Mouse (Mus musculus) limb, embryonic 11.5 days (tissue): ENCODE results near the gene Rps16. TPM values are rescaled to one million over a fixed set of nuclear protein-coding genes. Genes with fewer than 3 reads are reported as not detected.

Experiments used
- ATAC-seq: fragments of 200-750 bp; cut with Nextera tagmentation; 2 replicates; pipeline ENCODE4 v1.8.0; 2017; ENCODE audit warnings: low read depth; ENCODE audit not compliant: insufficient number of reproducible peaks, low FRiP score, low TSS enrichment
- DNase-seq: peaks from one replicate; pipeline ENCODE4 v3.0.0-alpha.2; 2015; ENCODE audit warnings: low spot score
- H3K27ac ChIP-seq: fragments of 300-500 bp; sonication (generic); replicated peaks from 2 replicates; pipeline ENCODE4 v1.5.1; 2014; ENCODE audit warnings: low read depth, mild to moderate bottlenecking, low read length
- H3K27me3 ChIP-seq: fragments of 300-500 bp; sonication (generic); 2 replicates; pipeline ENCODE4 v1.6.1; 2014; ENCODE audit warnings: mild to moderate bottlenecking, low read length, mixed read lengths; ENCODE audit not compliant: control insufficient read depth, insufficient read depth
- H3K36me3 ChIP-seq: fragments of 300-500 bp; sonication (generic); 2 replicates; pipeline ENCODE4 v1.6.1; 2014; ENCODE audit warnings: mild to moderate bottlenecking, low read length, moderate library complexity, mixed read lengths; ENCODE audit not compliant: control insufficient read depth, insufficient read depth
- H3K4me1 ChIP-seq: fragments of 300-500 bp; sonication (generic); 2 replicates; pipeline ENCODE4 v1.6.1; 2014; ENCODE audit warnings: low read length, mixed read lengths; ENCODE audit not compliant: control insufficient read depth, insufficient read depth
- H3K4me2 ChIP-seq: fragments of 300-500 bp; sonication (generic); 2 replicates; pipeline ENCODE4 v1.6.1; 2014; ENCODE audit warnings: low read depth, mild to moderate bottlenecking, moderate library complexity; ENCODE audit not compliant: severe bottlenecking
- H3K4me3 ChIP-seq: fragments of 300-500 bp; sonication (generic); 2 replicates; pipeline ENCODE4 v1.5.1; 2014; ENCODE audit warnings: low read depth, low read length
- H3K9ac ChIP-seq: fragments of 300-500 bp; sonication (generic); 2 replicates; pipeline ENCODE4 v1.6.1; 2014; ENCODE audit warnings: mild to moderate bottlenecking, low read length
- H3K9me3 ChIP-seq: fragments of 300-500 bp; sonication (generic); 2 replicates; pipeline ENCODE4 v1.6.1; 2016; ENCODE audit warnings: low read length; ENCODE audit not compliant: control insufficient read depth
- WGBS: fragments of 180-500 bp; shearing (Covaris S2); extraction: QIAGEN DNeasy Blood & Tissue Kit; methylation state at CpG from one replicate; pipeline ENCODE4 v1.1.7; 2014; 5-methylcytosine and 5-hydroxymethylcytosine counted together
- polyA plus RNA-seq: library from polyadenylated mRNA; unstranded; fragments of >200 nt; fragmentation: Nextera tagmentation; extraction: Ambion mirVana; gene quantifications from 2 replicates; pipeline ENCODE4 v1.2.1, GENCODE M21; 2014

Gene Rps16
- polyA plus RNA-seq, 1 experiment from 2014 or later = 1,120 TPM

- no peaks in the 10 kb centered on the region for H3K36me3 ChIP-seq
- H3K4me1 ChIP-seq = peaks cover 50% of the 10 kb centered on the region
- no peaks in the 10 kb centered on the region for H3K27me3 ChIP-seq
- H3K9me3 ChIP-seq = no peaks in the 10 kb centered on the region
- peak overlapping the region; percentile 78 for H3K9ac ChIP-seq
- peak overlapping the region; percentile 64 for H3K4me3 ChIP-seq
- 1% methylated on average over 48 of the region's 53 CpGs for WGBS
- ATAC-seq = 0 out of 2 replicates have a peak, but pooled peaks have one; percentile 6
- peak overlapping the region; percentile 77 for H3K27ac ChIP-seq
- H3K4me2 ChIP-seq = peak overlapping the region; percentile 96
- DNase-seq = peak; percentile 88
These were observed 28.6 kb downstream of the Rps16 start for GRCm38 (mm10) chr7:28378769-28379651.

GRCm38 (mm10) chr7:28380237-28381016, 30.0 kb downstream of the Rps16 start, which contains the start of gene Zfp36:
Zfp36 (minus strand) TSS chr7:28380253.
- Histone ChIP-seq H3K4me1 (peaks cover 50% of the 10 kb centered on the region), H3K27me3 (no peaks in the 10 kb centered on the region), H3K4me2 (peak within 1 kb of the TSS; percentile 96), H3K27ac (peak within 1 kb of the TSS; percentile 95), H3K9ac (peak within 1 kb of the TSS; percentile 78), H3K4me3 (peak within 1 kb of the TSS; percentile 64), H3K9me3 (no peaks in the 10 kb centered on the region), H3K36me3 (peaks cover under 1% of the 10 kb centered on the region; the same call in 1 of the 2 replicates)
- 55% methylated on average over 17 of the region's 17 CpGs for WGBS
- no peak for DNase-seq
- no peak for ATAC-seq

DNA sequence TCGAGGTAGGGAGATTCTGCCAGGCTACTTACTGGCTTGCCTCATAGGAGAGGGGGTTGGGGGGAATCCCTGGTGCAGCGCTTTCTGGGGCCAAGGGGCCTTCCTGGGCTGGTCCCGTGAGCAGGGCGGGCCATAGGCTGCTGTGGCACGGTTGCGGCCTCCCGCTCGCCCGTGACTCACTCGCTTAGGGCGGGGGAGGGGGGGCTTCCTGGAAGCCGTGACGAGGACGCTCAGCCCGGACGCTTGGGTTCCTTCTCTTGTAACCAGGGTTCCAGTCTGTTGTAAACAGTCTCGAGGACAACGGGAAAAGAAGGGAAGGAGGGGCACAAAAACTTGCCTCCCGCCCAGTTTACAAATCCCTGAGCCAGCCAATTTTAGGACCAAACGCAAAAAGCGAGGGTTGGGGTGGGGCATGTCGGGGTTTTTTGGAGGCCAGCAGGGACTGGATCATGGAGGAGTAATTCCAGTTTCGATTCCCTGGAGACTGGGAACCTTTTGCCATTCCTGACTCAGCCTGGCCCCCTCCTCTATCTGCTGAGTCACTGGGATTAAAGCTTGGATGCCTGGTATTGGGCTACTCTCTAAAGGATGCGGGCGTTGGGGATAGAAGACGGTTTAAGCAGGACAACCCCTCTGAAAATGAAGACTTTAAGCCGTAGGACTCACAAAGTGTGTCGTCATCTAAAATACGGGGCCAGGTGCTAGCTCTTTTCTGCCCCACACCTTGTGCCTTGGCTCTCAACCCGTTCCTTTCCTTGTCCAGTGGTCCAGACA, 30.8 kb downstream of the Rps16 start:
- peak overlapping the region; percentile 95 for H3K27ac ChIP-seq
- WGBS = 5% methylated on average over 30 of the region's 30 CpGs
- ATAC-seq (0 out of 2 replicates have a peak, but pooled peaks have one; percentile 17), DNase-seq (peak; percentile 63)
- peak overlapping the region; percentile 58; the same call in 1 of the 2 replicates for H3K9ac ChIP-seq
- H3K4me3 ChIP-seq = peak overlapping the region; percentile 16
- peaks cover 48% of the 10 kb centered on the region for H3K4me1 ChIP-seq
- H3K36me3 ChIP-seq = peaks cover 3% of the 10 kb centered on the region; the same call in 1 of the 2 replicates
- no peaks in the 10 kb centered on the region for H3K27me3 ChIP-seq
- no peaks in the 10 kb centered on the region for H3K9me3 ChIP-seq
- H3K4me2 ChIP-seq = peak overlapping the region; percentile 50

DNA sequence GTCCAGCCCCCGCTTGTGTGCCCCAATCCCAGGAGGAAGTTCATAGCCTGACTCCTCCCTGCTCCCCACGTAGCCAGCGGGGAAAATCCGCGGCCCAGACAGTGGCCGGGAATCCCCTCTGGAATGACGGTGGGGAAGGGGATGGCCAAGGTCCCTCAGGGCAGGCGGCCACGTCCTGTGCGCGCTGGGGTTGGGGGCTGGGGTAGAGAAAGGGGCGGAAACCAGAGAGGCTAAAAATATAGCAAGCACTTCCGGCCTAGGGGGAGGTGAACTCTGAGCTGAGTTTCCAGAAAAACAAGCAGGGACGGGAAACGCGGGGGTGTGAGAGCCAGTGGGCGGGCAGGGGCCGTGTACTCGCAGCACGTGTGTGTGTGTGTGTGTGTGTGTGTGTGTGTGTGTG, 31.5 kb downstream of the Rps16 start:
- peak; percentile 37; the same call in 1 of the 2 replicates for ATAC-seq
- WGBS = 1% methylated on average over 20 of the region's 20 CpGs

GRCm38 (mm10) chr7:28382347-28382951, 32.0 kb downstream of the Rps16 start:
- DNase-seq = no peak
- Histone ChIP-seq H3K4me2 (peak overlapping the region; percentile 50; the same call in 1 of the 2 replicates), H3K4me3 (peak overlapping the region; percentile 16; the same call in 1 of the 2 replicates), H3K36me3 (peaks cover 3% of the 10 kb centered on the region; the same call in 1 of the 2 replicates), H3K9ac (peak overlapping the region; percentile 7; the same call in 1 of the 2 replicates), H3K27me3 (no peaks in the 10 kb centered on the region), H3K9me3 (no peaks in the 10 kb centered on the region), H3K27ac (peak overlapping the region; percentile 95), H3K4me1 (peaks cover 44% of the 10 kb centered on the region)
- ATAC-seq = peak; percentile 9; the same call in 1 of the 2 replicates
- WGBS = 53% methylated on average over 11 of the region's 12 CpGs

More for the DNA sequence above, 31.5 kb downstream of the Rps16 start:
- Histone ChIP-seq H3K4me2 (peak overlapping the region; percentile 50), H3K9me3 (no peaks in the 10 kb centered on the region), H3K4me1 (peaks cover 45% of the 10 kb centered on the region), H3K9ac (peak overlapping the region; percentile 58; the same call in 1 of the 2 replicates), H3K27ac (peak overlapping the region; percentile 95), H3K36me3 (peaks cover 3% of the 10 kb centered on the region; the same call in 1 of the 2 replicates), H3K27me3 (no peaks in the 10 kb centered on the region), H3K4me3 (peak overlapping the region; percentile 16)
- DNase-seq = peak; percentile 85

- Histone ChIP-seq H3K27me3 (no peaks in the 10 kb centered on the region), H3K4me3 (no peak overlapping the region), H3K9ac (no peak overlapping the region; the same call in 1 of the 2 replicates), H3K4me1 (peaks cover 39% of the 10 kb centered on the region), H3K9me3 (no peaks in the 10 kb centered on the region), H3K4me2 (no peak overlapping the region; the same call in 1 of the 2 replicates), H3K27ac (peak overlapping the region; percentile 95), H3K36me3 (peaks cover 5% of the 10 kb centered on the region; the same call in 1 of the 2 replicates)
- WGBS = 77% methylated on average over 11 of the region's 11 CpGs
- ATAC-seq (no peak), DNase-seq (no peak)
These were observed 32.5 kb downstream of the Rps16 start for GRCm38 (mm10) chr7:28382981-28383396.

DNA sequence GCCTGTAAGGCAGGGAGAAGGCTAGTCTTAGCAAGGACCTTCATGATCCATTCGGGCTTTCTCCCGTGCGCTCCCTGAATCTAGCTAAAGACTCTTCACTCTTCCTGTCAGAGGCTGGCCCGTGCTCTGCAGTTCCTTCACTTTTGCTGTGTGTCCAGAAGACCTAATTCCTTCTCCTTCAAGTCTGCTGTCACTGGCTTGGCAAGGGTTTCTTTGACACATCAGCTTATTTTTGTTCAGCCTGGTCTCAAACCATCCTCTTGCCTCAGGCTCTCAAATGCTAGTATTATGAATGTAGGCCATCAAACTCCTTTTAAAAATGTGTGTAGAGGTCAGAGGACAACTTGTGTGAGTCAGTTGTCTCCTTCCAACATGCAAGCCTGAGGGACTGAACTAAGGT, 33.2 kb downstream of the Rps16 start:
- H3K27ac ChIP-seq = no peak overlapping the region
- H3K36me3 ChIP-seq = peaks cover 5% of the 10 kb centered on the region; the same call in 1 of the 2 replicates
- DNase-seq = no peak
- no peaks in the 10 kb centered on the region for H3K27me3 ChIP-seq
- H3K4me3 ChIP-seq = no peak overlapping the region
- no peak overlapping the region for H3K4me2 ChIP-seq
- no peaks in the 10 kb centered on the region for H3K9me3 ChIP-seq
- WGBS = 95% methylated on average over 4 of the region's 4 CpGs
- no peak overlapping the region for H3K9ac ChIP-seq
- ATAC-seq = no peak
- peaks cover 33% of the 10 kb centered on the region for H3K4me1 ChIP-seq
